Comparison of ENCODE assay signal across 14 mouse cellular contexts in genomic region chr10:61736671-61737078, GRCm38 (mm10). TPM values are rescaled to one million over a fixed set of nuclear protein-coding genes. Genes with fewer than 3 reads are reported as not detected.
DNase-seq lines count a peak whose midpoint lies in the region; ATAC-seq and TF ChIP-seq lines count a peak whose summit lies in the region.
"Had no signal": no experiment of that assay in that cellular context is flagged by ENCODE, and none has a peak within 500 bp of the region (broad histone marks: within the 10 kb centered on the region; RNA-seq: fewer than 3 reads in every experiment).

No protein-coding gene starts in this region.

- no peak overlapping the region for H3K27ac ChIP-seq in layer of hippocampus, adult 2 months
- H3K27ac ChIP-seq in hindbrain, embryonic 15.5 days (replicated peaks) = peak overlapping the region; percentile 42; the same call in 1 of the 2 replicates
- H3K27ac ChIP-seq in heart, embryonic 11.5 days (ENCODE audit: low read depth, low read length) = no peak overlapping the region
- H3K27ac ChIP-seq: limb, embryonic 12.5 days had no signal

- no peaks in the 10 kb centered on the region for H3K9me3 ChIP-seq in hindbrain, embryonic 15.5 days
- no peaks in the 10 kb centered on the region for H3K9me3 ChIP-seq in heart, embryonic 11.5 days (replicated peaks; ENCODE audit: control insufficient read depth, low read length)
- H3K9me3 ChIP-seq: limb, embryonic 12.5 days had no signal

- H3K4me3 ChIP-seq in layer of hippocampus, adult 2 months = no peak overlapping the region
- H3K4me3 ChIP-seq in hindbrain, embryonic 15.5 days = no peak overlapping the region
- no peak overlapping the region for H3K4me3 ChIP-seq in heart, embryonic 11.5 days (ENCODE audit: low read depth, low read length)
- H3K4me3 ChIP-seq: limb, embryonic 12.5 days had no signal

- no peak for TF ChIP-seq CTCF in layer of hippocampus, adult 2 months (conservative IDR thresholded peaks at IDR 0.05)

- no peak overlapping the region for H3K4me2 ChIP-seq in hindbrain, embryonic 15.5 days
- H3K4me2 ChIP-seq in heart, embryonic 11.5 days = no peak overlapping the region
- H3K4me2 ChIP-seq: limb, embryonic 12.5 days had no signal

- H3K27me3 ChIP-seq in hindbrain, embryonic 15.5 days = no peaks in the 10 kb centered on the region
- no peaks in the 10 kb centered on the region for H3K27me3 ChIP-seq in heart, embryonic 11.5 days (ENCODE audit: control insufficient read depth, insufficient read depth, low read length)
- H3K27me3 ChIP-seq: limb, embryonic 12.5 days had no signal

- DNase-seq in layer of hippocampus, adult 11-12 months (ENCODE audit: low spot score) = peak; percentile 24
- no peak for DNase-seq in layer of hippocampus, adult 2 months (ENCODE audit: low spot score in 2 of 2)
- peak; percentile 24 to 33 for DNase-seq in right cerebral cortex, adult 2 months (ENCODE audit: low spot score in 2 of 2)
- DNase-seq in right cerebral cortex, postnatal 25 days = no peak
- DNase-seq in testis, postnatal 10 days (ENCODE audit: low spot score) = no peak
- DNase-seq: cerebellum, adult 18-20 months; heart, postnatal 10 days; kidney, postnatal 14 days; lung, adult 2 months; thymus, adult 2 months had no signal

- no peaks in the 10 kb centered on the region for H3K4me1 ChIP-seq in hindbrain, embryonic 15.5 days (replicated peaks)
- no peaks in the 10 kb centered on the region for H3K4me1 ChIP-seq in heart, embryonic 11.5 days (ENCODE audit: control insufficient read depth, insufficient read depth, low read length)
- H3K4me1 ChIP-seq: limb, embryonic 12.5 days had no signal

- WGBS in hindbrain, embryonic 15.5 days = 73% methylated on average over 10 of the region's 10 CpGs
- 62% methylated on average over 10 of the region's 10 CpGs for WGBS in heart, embryonic 11.5 days (ENCODE audit: insufficient replicate concordance)

- no peak overlapping the region for H3K9ac ChIP-seq in hindbrain, embryonic 15.5 days
- H3K9ac ChIP-seq in heart, embryonic 11.5 days (ENCODE audit: low read depth, low read length) = no peak overlapping the region
- H3K9ac ChIP-seq: limb, embryonic 12.5 days had no signal

- H3K36me3 ChIP-seq in hindbrain, embryonic 15.5 days = peaks cover 42% of the 10 kb centered on the region
- H3K36me3 ChIP-seq in heart, embryonic 11.5 days (ENCODE audit: control insufficient read depth, insufficient read depth, low read length) = peaks cover 15% of the 10 kb centered on the region

- peak; percentile 40; the same call in 1 of the 2 replicates for ATAC-seq in hindbrain, embryonic 15.5 days (ENCODE audit: low FRiP score, low read depth)
- no peak for ATAC-seq in heart, embryonic 11.5 days (replicated peaks; ENCODE audit: insufficient number of reproducible peaks, low FRiP score, low TSS enrichment)
- ATAC-seq: intestine, embryonic 16.5 days had no signal

RNA-seq across cellular contexts. Expression of gene Aifm2, which starts 21.6 kb away (rescaled TPM):
- 1 to 10 TPM; 7.1 to 7.8 TPM for total RNA-seq in layer of hippocampus, adult 2 months (2021)
- polyA plus RNA-seq in hindbrain, embryonic 15.5 days (2015; fragmentation: Nextera tagmentation; extraction: Ambion mirVana) = 13.8 and 14.2 TPM in 2 replicates
- polyA plus RNA-seq in heart, embryonic 11.5 days (2014; fragmentation: Nextera tagmentation; extraction: Ambion mirVana) = 15.6 and 18.9 TPM in 2 replicates

RNA-seq across cellular contexts. Expression of gene Tysnd1, which starts 41.4 kb away (rescaled TPM):
- total RNA-seq in layer of hippocampus, adult 2 months (2021) = 10 to 100 TPM; 23.3 to 23.8 TPM
- 32.8 and 37.1 TPM in 2 replicates for polyA plus RNA-seq in hindbrain, embryonic 15.5 days (2015; fragmentation: Nextera tagmentation; extraction: Ambion mirVana)
- 24.5 and 25.1 TPM in 2 replicates for polyA plus RNA-seq in heart, embryonic 11.5 days (2014; fragmentation: Nextera tagmentation; extraction: Ambion mirVana)

RNA-seq across cellular contexts. Expression of gene H2afy2, which starts 47.3 kb away (rescaled TPM):
- total RNA-seq in layer of hippocampus, adult 2 months (2021) = 10 to 100 TPM; 14.3 to 14.7 TPM
- 258 and 283 TPM in 2 replicates for polyA plus RNA-seq in hindbrain, embryonic 15.5 days (2015; fragmentation: Nextera tagmentation; extraction: Ambion mirVana)
- polyA plus RNA-seq in heart, embryonic 11.5 days (2014; fragmentation: Nextera tagmentation; extraction: Ambion mirVana) = 57.9 and 62.0 TPM in 2 replicates

RNA-seq across cellular contexts. Expression of gene Sar1a, which starts 56.6 kb away (rescaled TPM):
- 100 to 1,000 TPM; 117 to 124 TPM for total RNA-seq in layer of hippocampus, adult 2 months (2021)
- polyA plus RNA-seq in hindbrain, embryonic 15.5 days (2015; fragmentation: Nextera tagmentation; extraction: Ambion mirVana) = 190 and 193 TPM in 2 replicates
- polyA plus RNA-seq in heart, embryonic 11.5 days (2014; fragmentation: Nextera tagmentation; extraction: Ambion mirVana) = 182 and 200 TPM in 2 replicates

Comparison
In these comparisons a context has a peak if more than half of its experiments do, and no peak if none do; other contexts are left out.
1. DNase-seq: peak in layer of hippocampus, adult 11-12 months (single experiment) and right cerebral cortex, adult 2 months (2 of 2); none in layer of hippocampus, adult 2 months (0 of 2), right cerebral cortex, postnatal 25 days (single experiment) and testis, postnatal 10 days (single experiment).